Mouse (Mus musculus): Measurements from ENCODE around the gene Mrpl4.
"Not testable (repeated sequence)": the region's sequence is repeated elsewhere in the genome, so short reads cannot be mapped to it uniquely, and the experiment has no call there.

The Mrpl4 gene

GRCm38 (mm10) chr9:21043563-21043962 lies 41.0 kb downstream of the Mrpl4 start:
- no peak for DNase-seq

GRCm38 (mm10) chr9:21044785-21045184 lies 42.2 kb downstream of the Mrpl4 start:
- DNase-seq, result not testable (repeated sequence)

GRCm38 (mm10) chr9:21045235-21045634 lies 42.7 kb downstream of the Mrpl4 start:
- no peak for DNase-seq

GRCm38 (mm10) chr9:21051578-21051977 lies 49.0 kb downstream of the Mrpl4 start:
- no peak for DNase-seq

All from spleen, adult 18-20 months (tissue).